Mouse (Mus musculus): ENCODE data around the gene Neurod1. TPM values are rescaled to one million over a fixed set of nuclear protein-coding genes. Genes with fewer than 3 reads are reported as not detected.
A peak's percentile ranks its signal among the peaks of the same experiment; 100 is the strongest.

The Neurod1 gene
- polyA plus RNA-seq, 1 experiment from 2014 or later: not detected

DNA sequence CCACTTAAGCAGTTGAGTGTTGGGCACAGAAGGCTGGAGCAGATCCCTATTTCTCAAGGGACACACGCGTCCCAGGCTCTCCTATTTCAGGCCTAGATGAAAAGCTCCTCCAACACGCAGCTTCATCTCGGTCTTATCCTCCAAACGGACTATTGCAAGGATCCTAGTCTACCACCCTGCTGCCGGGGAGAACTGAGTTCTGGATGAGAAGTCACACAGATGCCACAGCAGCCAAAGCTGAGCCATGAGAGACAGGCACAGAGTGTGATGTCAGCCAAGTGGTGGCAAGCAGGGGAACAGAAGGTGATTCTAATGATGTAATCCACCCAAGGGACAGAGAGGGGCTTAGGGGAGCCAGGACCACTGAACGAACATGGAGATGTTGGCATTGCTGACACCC, 42.0 kb downstream of the Neurod1 start:
- H3K9ac ChIP-seq (replicated peaks; ENCODE audit: low read length): no peak overlapping the region
- no peaks in the 10 kb centered on the region for H3K36me3 ChIP-seq (ENCODE audit: insufficient read depth, low read length)
- H3K4me1 ChIP-seq (ENCODE audit: insufficient read depth, low read length): no peaks in the 10 kb centered on the region
- H3K4me2 ChIP-seq (replicated peaks; ENCODE audit: low read depth, low read length): no peak overlapping the region
- no peaks in the 10 kb centered on the region for H3K9me3 ChIP-seq (ENCODE audit: low read length)
- H3K27ac ChIP-seq (ENCODE audit: low read length): no peak overlapping the region
- ATAC-seq (ENCODE audit: low FRiP score, low TSS enrichment): no peak
- H3K4me3 ChIP-seq (ENCODE audit: low read length): no peak overlapping the region
- H3K27me3 ChIP-seq (ENCODE audit: insufficient read depth, low read length): no peaks in the 10 kb centered on the region
- 86% methylated on average over 7 of the region's 7 CpGs for WGBS

DNA sequence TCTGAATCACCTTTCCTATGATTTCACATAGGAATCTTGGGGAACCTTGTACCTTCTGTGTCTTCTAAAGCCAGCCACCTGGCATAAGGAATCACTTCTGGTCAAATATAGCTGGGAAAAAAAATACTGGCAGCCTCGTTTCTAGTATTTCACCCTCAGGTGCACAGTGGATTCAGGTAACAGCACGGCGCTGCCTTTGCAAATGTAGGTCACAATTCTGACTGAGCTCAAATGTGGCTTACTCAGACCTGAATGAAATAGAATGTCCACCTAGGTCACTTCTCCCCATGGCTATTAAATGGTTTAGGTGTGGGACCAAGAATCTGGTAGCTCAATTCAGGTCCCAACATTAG, 45.7 kb downstream of the Neurod1 start:
- H3K36me3 ChIP-seq (ENCODE audit: insufficient read depth, low read length): no peaks in the 10 kb centered on the region
- no peaks in the 10 kb centered on the region for H3K9me3 ChIP-seq (ENCODE audit: low read length)
- no peaks in the 10 kb centered on the region for H3K27me3 ChIP-seq (ENCODE audit: insufficient read depth, low read length)
- H3K9ac ChIP-seq (replicated peaks; ENCODE audit: low read length): no peak overlapping the region
- peak overlapping the region; percentile 6; the same call in 1 of the 2 replicates for H3K27ac ChIP-seq (ENCODE audit: low read length)
- no peaks in the 10 kb centered on the region for H3K4me1 ChIP-seq (ENCODE audit: insufficient read depth, low read length)
- H3K4me2 ChIP-seq (replicated peaks; ENCODE audit: low read depth, low read length): no peak overlapping the region
- H3K4me3 ChIP-seq (ENCODE audit: low read length): no peak overlapping the region
- WGBS: 63% methylated on average over 3 of the region's 3 CpGs
- ATAC-seq (ENCODE audit: low FRiP score, low TSS enrichment): peak; percentile 59; the same call in 1 of the 2 replicates

DNA sequence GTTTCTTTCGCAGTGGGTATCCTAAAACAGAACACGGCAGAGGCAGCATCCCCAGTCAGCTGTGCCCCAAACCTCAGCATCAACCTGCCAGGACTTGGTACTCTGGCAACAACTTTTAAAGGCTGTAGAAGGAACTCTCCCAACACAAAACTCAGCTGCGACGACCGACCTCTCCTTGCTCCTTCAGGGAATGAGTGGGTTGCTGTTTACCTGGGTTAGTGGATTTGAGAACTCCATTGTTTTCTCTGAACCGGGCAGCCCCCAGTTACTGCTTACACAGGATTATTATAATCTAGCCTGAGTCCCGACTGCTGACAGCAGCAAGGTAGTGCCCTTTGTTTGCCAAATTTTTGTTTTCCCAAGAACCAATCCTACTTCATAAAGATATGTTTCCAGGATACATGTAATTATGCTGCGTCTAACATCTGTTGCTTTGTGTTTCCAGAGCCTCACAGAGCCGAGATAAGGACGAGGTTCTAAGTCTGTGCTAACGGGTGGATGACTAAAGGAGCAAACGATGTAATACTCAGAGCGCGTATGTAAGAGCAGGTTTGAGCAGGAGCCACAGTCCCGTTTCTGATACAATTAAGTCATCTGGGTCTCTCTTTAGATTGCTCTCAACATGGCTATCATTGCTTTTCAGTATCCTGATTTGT, 46.2 kb downstream of the Neurod1 start:
- 70% methylated on average over 15 of the region's 15 CpGs for WGBS
- no peak for ATAC-seq (ENCODE audit: low FRiP score, low TSS enrichment)
- H3K9ac ChIP-seq (replicated peaks; ENCODE audit: low read length): no peak overlapping the region; the same call in 1 of the 2 replicates
- H3K9me3 ChIP-seq (ENCODE audit: low read length): no peaks in the 10 kb centered on the region
- H3K27me3 ChIP-seq (ENCODE audit: insufficient read depth, low read length): no peaks in the 10 kb centered on the region
- no peak overlapping the region for H3K4me2 ChIP-seq (replicated peaks; ENCODE audit: low read depth, low read length)
- peak overlapping the region; percentile 6; the same call in 1 of the 2 replicates for H3K27ac ChIP-seq (ENCODE audit: low read length)
- no peak overlapping the region for H3K4me3 ChIP-seq (ENCODE audit: low read length)
- no peaks in the 10 kb centered on the region for H3K36me3 ChIP-seq (ENCODE audit: insufficient read depth, low read length)
- H3K4me1 ChIP-seq (ENCODE audit: insufficient read depth, low read length): no peaks in the 10 kb centered on the region

DNA sequence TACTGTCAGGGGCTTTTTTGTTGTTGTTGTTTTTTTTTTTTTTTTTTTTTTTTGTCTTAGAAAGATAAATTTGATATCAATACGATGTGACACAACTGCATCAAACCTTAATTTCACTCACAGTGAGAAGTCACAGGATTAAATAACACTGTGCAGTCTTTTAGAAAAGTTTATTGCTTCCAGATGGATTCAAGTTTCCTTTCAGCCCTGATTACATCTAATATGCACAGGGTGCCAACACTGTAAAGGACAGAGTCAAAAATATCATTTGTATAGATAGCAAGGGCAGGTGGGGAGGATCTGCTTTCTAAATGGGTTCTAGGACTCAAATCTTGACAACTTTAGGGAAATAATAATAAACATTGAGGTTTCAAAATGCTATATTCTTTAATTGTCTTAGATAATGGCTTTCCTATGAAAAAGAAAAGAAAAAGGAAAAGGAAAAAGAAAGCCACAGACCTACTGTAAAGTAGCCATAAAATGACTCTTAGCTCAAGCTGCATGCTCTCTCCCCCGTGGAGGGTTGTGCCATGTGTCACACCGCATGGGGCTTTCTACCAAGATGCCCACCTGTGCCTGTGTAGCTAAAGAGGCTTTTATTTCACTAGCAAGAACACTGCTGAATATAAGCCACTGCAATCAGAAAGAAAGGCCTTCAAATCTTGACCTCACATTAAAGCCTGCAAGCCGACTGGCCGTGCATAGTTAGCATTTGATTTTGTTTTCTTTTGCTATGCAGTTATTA, 50.7 kb downstream of the Neurod1 start:
- Histone ChIP-seq H3K27ac (ENCODE audit: low read length) (no peak overlapping the region), H3K4me1 (ENCODE audit: insufficient read depth, low read length) (no peaks in the 10 kb centered on the region), H3K36me3 (ENCODE audit: insufficient read depth, low read length) (no peaks in the 10 kb centered on the region), H3K9me3 (ENCODE audit: low read length) (no peaks in the 10 kb centered on the region), H3K4me3 (ENCODE audit: low read length) (no peak overlapping the region), H3K27me3 (ENCODE audit: insufficient read depth, low read length) (no peaks in the 10 kb centered on the region), H3K9ac (replicated peaks; ENCODE audit: low read length) (no peak overlapping the region), H3K4me2 (replicated peaks; ENCODE audit: low read depth, low read length) (no peak overlapping the region)
- WGBS: 60% methylated on average over 5 of the region's 5 CpGs
- ATAC-seq (ENCODE audit: low FRiP score, low TSS enrichment): no peak

Other genes with a start within 250 kb of the Neurod1 start
- gene Itga4, start 201.3 kb downstream of the Neurod1 start, polyA plus RNA-seq (2015; fragmentation: Nextera tagmentation; extraction: Ambion mirVana): 4.2 and 5.0 TPM in 2 replicates
- 1.8 and 2.0 TPM in 2 replicates for gene Cerkl, start within 50 bp of the Neurod1 start, polyA plus RNA-seq (2015; fragmentation: Nextera tagmentation; extraction: Ambion mirVana)
- gene Itprid2, start 178.6 kb upstream of the Neurod1 start, polyA plus RNA-seq (2015; fragmentation: Nextera tagmentation; extraction: Ambion mirVana): 22.5 and 22.6 TPM in 2 replicates

All from kidney, embryonic 16.5 days (tissue).